Mouse (Mus musculus): ENCODE results near the gene Bcl11b. TPM values are rescaled to one million over a fixed set of nuclear protein-coding genes. Genes with fewer than 3 reads are reported as not detected.

Gene Bcl11b
- polyA plus RNA-seq, 1 experiment from 2014 or later: 0.05 TPM

DNA sequence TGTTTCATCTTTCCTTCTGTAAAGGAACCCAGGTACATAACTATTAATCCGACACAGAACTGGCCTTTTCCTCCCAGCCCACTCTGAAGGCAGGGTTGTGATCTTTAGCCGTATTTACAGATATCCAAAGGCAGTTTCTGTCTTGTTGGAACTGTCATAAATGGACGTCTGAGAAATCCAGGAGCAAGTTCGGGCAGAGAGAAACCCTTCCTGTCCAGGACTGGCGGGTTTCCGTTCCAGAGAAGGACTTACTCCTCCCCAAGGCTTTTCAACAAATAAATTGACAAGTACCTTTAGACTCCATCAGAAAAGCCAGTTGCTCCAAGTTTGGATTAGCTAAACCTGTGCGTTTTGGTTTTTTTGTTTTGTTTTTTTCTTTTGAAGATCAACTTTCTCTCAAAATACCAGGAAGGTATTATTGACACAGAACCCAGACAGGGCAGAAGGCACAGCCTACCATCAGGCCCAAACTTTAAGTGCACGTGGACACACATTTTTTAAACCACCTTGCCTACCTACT is 24.6 kb downstream of the Bcl11b start:
- Histone ChIP-seq H3K4me2 (no peak overlapping the region), H3K4me3 (replicated peaks) (no peak overlapping the region), H3K4me1 (replicated peaks) (peaks cover 10% of the 10 kb centered on the region; the same call in 1 of the 2 replicates), H3K27ac (replicated peaks) (no peak overlapping the region), H3K9ac (no peak overlapping the region), H3K27me3 (peaks cover 75% of the 10 kb centered on the region), H3K9me3 (replicated peaks) (no peaks in the 10 kb centered on the region), H3K36me3 (replicated peaks) (no peaks in the 10 kb centered on the region)
- WGBS (ENCODE audit: insufficient replicate concordance): 36% methylated on average over 8 of the region's 8 CpGs
- no peak for ATAC-seq (ENCODE audit: insufficient read depth)

DNA sequence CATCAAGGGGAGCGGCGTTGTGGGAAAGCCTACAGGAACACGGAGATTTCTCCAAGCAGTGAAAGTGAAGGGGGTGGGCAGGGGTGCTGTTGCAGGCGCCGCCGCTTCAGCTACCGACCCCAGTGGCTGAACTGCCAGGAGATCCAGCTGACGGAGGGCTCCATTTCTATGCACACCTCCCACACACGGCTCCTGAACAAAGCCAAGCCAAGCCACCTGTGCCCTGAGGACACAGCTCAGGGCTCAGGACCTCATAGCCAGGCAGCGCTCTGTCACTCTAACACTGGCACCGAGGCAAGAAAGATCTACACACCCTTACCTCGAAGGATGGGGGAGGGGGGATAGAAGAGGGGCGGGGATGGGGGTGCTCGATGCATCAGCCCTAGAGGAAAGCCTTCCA is 25.3 kb downstream of the Bcl11b start:
- H3K27ac ChIP-seq (replicated peaks): no peak overlapping the region
- no peak overlapping the region for H3K4me2 ChIP-seq
- 10% methylated on average over 14 of the region's 14 CpGs for WGBS (ENCODE audit: insufficient replicate concordance)
- peaks cover 81% of the 10 kb centered on the region for H3K27me3 ChIP-seq
- H3K9ac ChIP-seq: no peak overlapping the region
- H3K4me3 ChIP-seq (replicated peaks): no peak overlapping the region
- no peaks in the 10 kb centered on the region for H3K9me3 ChIP-seq (replicated peaks)
- H3K4me1 ChIP-seq (replicated peaks): peaks cover 10% of the 10 kb centered on the region; the same call in 1 of the 2 replicates
- no peak for ATAC-seq (ENCODE audit: insufficient read depth)
- H3K36me3 ChIP-seq (replicated peaks): no peaks in the 10 kb centered on the region

DNA sequence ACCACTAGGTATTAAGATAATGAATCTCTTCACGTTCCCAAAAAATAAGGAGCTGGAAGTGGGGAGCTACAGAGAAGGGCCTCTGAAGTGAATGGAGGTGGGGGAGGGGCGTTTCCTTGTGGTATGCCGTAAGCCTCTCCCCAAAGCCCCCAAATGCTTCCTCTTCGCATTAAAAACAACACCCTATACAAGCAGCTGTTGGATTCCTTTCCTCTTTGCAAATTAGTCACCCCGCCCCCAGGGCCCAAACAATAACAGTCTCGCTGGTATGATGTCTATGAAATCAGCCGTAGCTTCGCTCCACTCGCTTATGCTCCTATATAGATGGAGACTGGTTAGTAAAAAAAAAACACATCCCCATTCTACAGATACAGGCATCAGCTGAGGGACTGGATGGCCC is 25.9 kb downstream of the Bcl11b start:
- H3K27ac ChIP-seq (replicated peaks): no peak overlapping the region
- WGBS (ENCODE audit: insufficient replicate concordance): 4% methylated on average over 9 of the region's 9 CpGs
- H3K9ac ChIP-seq: no peak overlapping the region
- H3K27me3 ChIP-seq: peaks cover 84% of the 10 kb centered on the region
- ATAC-seq (ENCODE audit: insufficient read depth): no peak
- H3K36me3 ChIP-seq (replicated peaks): no peaks in the 10 kb centered on the region
- H3K4me2 ChIP-seq: no peak overlapping the region
- H3K4me1 ChIP-seq (replicated peaks): peaks cover 10% of the 10 kb centered on the region; the same call in 1 of the 2 replicates
- no peaks in the 10 kb centered on the region for H3K9me3 ChIP-seq (replicated peaks)
- H3K4me3 ChIP-seq (replicated peaks): no peak overlapping the region

DNA sequence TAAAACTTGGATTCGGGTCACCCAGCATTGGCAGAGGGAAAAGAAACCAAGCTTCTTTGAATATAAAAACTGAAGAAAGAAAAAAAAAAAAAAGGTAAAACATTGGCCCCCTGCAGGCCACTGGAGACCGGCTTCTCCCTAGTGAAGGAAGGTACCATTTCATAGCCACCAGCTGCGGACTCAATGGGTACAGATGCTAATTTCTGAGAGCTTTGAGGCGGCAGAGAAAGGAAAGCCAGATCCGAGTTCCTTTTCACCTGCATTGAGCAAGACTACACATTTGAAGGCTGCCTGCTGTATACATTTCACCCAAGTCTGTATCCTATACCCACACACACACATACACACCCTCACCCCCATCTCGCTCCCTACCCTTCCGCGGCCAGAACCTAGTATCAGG is 26.3 kb downstream of the Bcl11b start:
- ATAC-seq (ENCODE audit: insufficient read depth): no peak
- Histone ChIP-seq H3K27me3 (peaks cover 80% of the 10 kb centered on the region), H3K9ac (no peak overlapping the region), H3K4me2 (no peak overlapping the region), H3K4me3 (replicated peaks) (no peak overlapping the region), H3K9me3 (replicated peaks) (no peaks in the 10 kb centered on the region), H3K4me1 (replicated peaks) (peaks cover 10% of the 10 kb centered on the region; the same call in 1 of the 2 replicates), H3K27ac (replicated peaks) (no peak overlapping the region), H3K36me3 (replicated peaks) (no peaks in the 10 kb centered on the region)
- 18% methylated on average over 8 of the region's 8 CpGs for WGBS (ENCODE audit: insufficient replicate concordance)

DNA sequence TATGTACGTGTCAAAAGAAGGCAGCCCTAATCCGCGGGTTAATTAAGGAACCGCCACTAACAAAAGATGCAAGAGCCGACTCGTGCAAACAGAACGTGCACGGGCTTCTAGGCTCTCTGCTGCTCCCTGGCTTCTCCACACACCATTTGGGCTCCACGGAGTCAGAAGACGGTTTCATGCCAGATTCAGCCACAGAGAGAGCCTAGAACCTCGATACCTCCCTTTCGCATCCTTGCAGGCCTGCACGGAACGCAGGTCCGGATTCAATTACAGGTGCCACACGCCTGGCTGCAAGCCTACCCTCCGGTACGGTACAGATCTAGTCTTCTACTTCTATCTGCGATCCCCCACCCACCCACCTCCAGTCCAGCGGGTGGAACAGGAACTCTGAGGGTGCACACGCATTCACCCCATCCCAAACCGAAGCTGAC is 26.8 kb downstream of the Bcl11b start:
- WGBS (ENCODE audit: insufficient replicate concordance): 16% methylated on average over 22 of the region's 22 CpGs
- no peaks in the 10 kb centered on the region for H3K36me3 ChIP-seq (replicated peaks)
- H3K27me3 ChIP-seq: peaks cover 75% of the 10 kb centered on the region
- H3K4me1 ChIP-seq (replicated peaks): peaks cover 10% of the 10 kb centered on the region; the same call in 1 of the 2 replicates
- no peak overlapping the region for H3K9ac ChIP-seq
- no peaks in the 10 kb centered on the region for H3K9me3 ChIP-seq (replicated peaks)
- H3K27ac ChIP-seq (replicated peaks): no peak overlapping the region
- no peak for ATAC-seq (ENCODE audit: insufficient read depth)
- no peak overlapping the region for H3K4me3 ChIP-seq (replicated peaks)
- H3K4me2 ChIP-seq: no peak overlapping the region

DNA sequence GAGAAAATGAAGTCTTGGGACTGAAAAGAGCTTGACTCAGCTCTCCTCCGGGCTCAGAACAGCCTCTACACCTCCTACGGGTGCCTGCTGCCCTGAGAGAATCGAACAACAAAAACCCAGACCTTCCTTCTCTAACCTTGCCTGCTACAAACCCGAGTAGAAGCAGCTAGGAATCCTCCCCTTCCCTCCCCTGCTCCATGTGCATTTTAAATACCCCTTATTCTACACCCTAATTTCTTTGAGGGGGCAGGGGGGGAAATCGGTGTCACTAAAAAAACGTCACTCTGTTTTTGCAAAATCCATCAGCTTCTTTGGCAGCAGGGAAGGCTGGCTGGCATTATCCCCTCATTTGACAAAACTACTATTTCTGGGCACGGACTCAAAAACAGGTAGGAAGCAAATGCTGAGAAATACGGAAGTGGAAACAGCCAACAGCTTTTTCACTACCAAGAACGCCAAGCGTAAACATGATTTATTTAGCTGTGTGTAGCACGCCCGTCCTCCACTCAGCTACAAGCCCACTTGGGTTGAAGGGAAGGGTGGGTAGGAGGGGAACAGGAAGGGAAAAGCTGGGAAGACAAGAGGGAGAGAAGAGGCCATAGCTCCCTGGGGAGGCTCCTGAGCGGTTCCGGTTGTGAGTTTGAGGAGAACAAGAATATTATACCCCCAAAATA is 27.4 kb downstream of the Bcl11b start:
- 17% methylated on average over 14 of the region's 14 CpGs for whole genome bisulfite sequencing (ENCODE audit: insufficient replicate concordance)
- Histone ChIP-seq H3K27ac (replicated peaks) (no peak overlapping the region), H3K4me1 (replicated peaks) (peaks cover 10% of the 10 kb centered on the region; the same call in 1 of the 2 replicates), H3K4me2 (no peak overlapping the region), H3K4me3 (replicated peaks) (no peak overlapping the region), H3K36me3 (replicated peaks) (no peaks in the 10 kb centered on the region), H3K9ac (no peak overlapping the region), H3K27me3 (peaks cover 70% of the 10 kb centered on the region), H3K9me3 (replicated peaks) (no peaks in the 10 kb centered on the region)
- ATAC-seq (ENCODE audit: insufficient read depth): no peak

DNA sequence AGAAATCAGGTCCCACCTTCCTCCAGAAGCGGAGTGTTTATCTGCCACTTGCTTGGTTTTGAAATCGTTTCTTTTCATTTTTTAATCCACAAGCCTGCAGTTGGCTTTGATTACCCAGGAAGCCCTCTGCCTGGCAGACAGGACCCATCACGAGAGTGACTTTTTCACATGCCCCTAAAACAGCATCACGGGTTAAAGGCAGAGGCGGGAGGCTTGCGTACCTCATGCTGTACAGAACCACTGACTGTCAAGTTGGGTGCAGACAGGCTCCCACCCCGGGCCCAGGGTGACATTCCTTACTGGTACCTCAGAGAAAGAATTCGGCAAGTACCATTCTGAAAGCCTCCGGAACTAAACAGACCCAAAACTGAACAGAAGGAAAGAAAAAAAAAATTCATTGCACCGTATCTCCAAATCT is 27.9 kb downstream of the Bcl11b start:
- Histone ChIP-seq H3K27ac (replicated peaks) (no peak overlapping the region), H3K36me3 (replicated peaks) (no peaks in the 10 kb centered on the region), H3K4me1 (replicated peaks) (peaks cover 6% of the 10 kb centered on the region; the same call in 1 of the 2 replicates), H3K27me3 (peaks cover 64% of the 10 kb centered on the region), H3K4me2 (no peak overlapping the region), H3K4me3 (replicated peaks) (no peak overlapping the region), H3K9me3 (replicated peaks) (no peaks in the 10 kb centered on the region), H3K9ac (no peak overlapping the region)
- no peak for ATAC-seq (ENCODE audit: insufficient read depth)
- 56% methylated on average over 10 of the region's 10 CpGs for WGBS (ENCODE audit: insufficient replicate concordance)

DNA sequence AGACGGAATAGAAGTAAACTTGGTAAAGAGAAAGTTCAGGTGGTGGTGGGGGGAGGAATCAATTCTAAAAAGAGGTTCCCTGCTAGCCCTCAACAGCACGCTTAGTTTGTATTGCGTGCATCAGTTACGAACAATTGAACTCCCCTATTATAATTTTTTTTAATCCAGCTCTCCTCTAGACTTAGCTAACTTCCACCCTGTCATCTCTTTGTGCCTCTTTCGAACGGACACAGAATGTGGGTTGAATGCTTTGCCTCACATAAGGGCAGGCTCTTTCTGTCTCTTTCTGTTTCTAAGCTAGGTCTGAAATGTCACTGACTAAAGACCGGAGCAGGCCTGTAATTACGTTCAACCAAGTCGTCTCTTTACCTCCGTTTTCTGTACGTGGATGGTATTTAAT is 28.9 kb downstream of the Bcl11b start:
- H3K27me3 ChIP-seq: peaks cover 54% of the 10 kb centered on the region
- H3K9me3 ChIP-seq (replicated peaks): no peaks in the 10 kb centered on the region
- H3K4me1 ChIP-seq (replicated peaks): no peaks in the 10 kb centered on the region
- H3K4me2 ChIP-seq: no peak overlapping the region
- no peaks in the 10 kb centered on the region for H3K36me3 ChIP-seq (replicated peaks)
- 72% methylated on average over 11 of the region's 11 CpGs for WGBS (ENCODE audit: insufficient replicate concordance)
- no peak overlapping the region for H3K4me3 ChIP-seq (replicated peaks)
- H3K27ac ChIP-seq (replicated peaks): no peak overlapping the region
- H3K9ac ChIP-seq: no peak overlapping the region
- no peak for ATAC-seq (ENCODE audit: insufficient read depth)

DNA sequence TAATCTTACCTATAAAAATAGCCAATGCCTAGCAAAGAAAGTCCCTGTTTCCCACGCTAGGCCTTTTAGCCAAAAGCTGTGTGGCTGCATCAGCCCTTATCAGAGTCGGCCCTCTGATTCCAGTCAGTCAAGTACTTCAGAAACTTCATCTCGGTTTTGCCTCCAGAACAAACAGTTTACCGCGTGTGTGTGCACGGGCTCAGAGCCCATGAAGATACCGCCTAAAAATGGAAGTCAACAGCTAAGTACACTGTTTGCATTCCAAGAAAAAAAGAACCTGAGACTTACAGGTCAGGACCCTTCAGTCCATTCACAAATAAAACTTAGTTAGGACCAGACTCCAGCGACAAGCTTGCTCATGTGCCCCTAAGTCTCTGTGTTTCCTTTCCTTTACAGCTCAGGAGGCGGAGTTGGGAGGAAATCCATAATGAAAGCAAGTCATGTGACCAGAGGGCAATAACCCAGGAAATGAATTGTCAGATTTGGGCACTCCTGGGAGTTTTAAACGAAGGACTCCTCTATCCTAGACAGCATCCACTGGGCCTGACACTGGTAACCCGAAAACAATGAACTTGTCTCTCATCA is 29.8 kb downstream of the Bcl11b start:
- no peak for ATAC-seq (ENCODE audit: insufficient read depth)
- Histone ChIP-seq H3K27ac (replicated peaks) (no peak overlapping the region), H3K4me1 (replicated peaks) (no peaks in the 10 kb centered on the region), H3K4me2 (no peak overlapping the region), H3K4me3 (replicated peaks) (no peak overlapping the region), H3K9ac (no peak overlapping the region), H3K36me3 (replicated peaks) (no peaks in the 10 kb centered on the region), H3K27me3 (peaks cover 46% of the 10 kb centered on the region), H3K9me3 (replicated peaks) (no peaks in the 10 kb centered on the region)
- 42% methylated on average over 11 of the region's 11 CpGs for WGBS (ENCODE audit: insufficient replicate concordance)

DNA sequence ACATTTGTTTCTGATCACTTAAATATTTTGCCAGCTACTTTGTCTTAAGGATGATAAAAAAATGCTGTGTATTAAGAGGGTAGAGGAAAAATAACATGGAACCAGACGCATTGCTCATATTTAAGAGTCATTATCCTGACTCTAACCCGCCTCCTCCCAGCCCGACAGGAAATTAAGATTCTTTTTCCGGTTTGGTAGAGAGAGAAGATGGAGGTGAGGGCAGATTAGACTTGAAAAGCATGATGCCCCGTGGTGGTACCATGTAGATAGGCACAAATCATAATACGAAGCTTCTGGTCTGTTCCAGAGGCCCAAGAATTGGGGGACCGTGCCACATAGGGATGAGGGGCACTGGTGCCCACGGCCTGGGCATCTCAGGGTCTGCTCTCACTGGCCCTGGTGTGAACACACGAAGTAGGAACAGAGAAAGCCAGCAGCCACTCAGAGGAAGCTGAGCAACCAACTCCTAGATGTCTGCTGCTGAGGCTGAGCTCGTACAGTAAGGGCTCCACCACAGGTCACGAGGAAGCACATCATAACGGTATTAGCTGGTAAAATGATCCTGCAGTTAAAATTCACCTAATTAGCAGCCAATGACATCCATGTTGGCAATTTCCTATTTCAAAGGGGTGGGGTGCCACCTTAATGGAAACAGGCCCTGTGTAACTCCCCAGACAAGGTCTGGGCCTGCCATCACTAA is 32.2 kb downstream of the Bcl11b start:
- H3K36me3 ChIP-seq (replicated peaks): no peaks in the 10 kb centered on the region
- no peak overlapping the region for H3K4me3 ChIP-seq (replicated peaks)
- H3K27ac ChIP-seq (replicated peaks): no peak overlapping the region
- 50% methylated on average over 12 of the region's 12 CpGs for WGBS (ENCODE audit: insufficient replicate concordance)
- H3K4me1 ChIP-seq (replicated peaks): no peaks in the 10 kb centered on the region
- peaks cover 22% of the 10 kb centered on the region for H3K27me3 ChIP-seq
- no peak for ATAC-seq (ENCODE audit: insufficient read depth)
- no peaks in the 10 kb centered on the region for H3K9me3 ChIP-seq (replicated peaks)
- H3K4me2 ChIP-seq: no peak overlapping the region
- no peak overlapping the region for H3K9ac ChIP-seq

DNA sequence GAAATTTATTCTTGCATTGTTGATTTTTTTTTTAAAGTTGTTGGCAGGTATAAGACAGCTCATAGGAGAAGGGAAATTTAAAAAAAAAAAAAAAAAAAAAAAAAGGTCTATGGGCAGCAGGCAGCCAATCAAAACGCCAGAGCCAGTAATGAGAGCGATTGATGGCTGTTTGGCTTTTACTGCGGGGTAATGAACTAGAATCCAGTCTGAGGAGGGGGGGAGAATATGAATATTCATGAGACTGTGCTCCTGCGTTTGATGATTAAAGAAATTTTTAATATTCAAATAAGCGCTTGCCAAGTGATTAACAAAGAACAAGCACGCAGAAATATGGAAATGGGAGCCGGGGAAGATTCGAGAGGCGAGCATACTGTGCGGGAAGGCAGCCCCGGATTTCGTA is 32.8 kb downstream of the Bcl11b start:
- Histone ChIP-seq H3K27ac (replicated peaks) (no peak overlapping the region), H3K9ac (no peak overlapping the region), H3K36me3 (replicated peaks) (no peaks in the 10 kb centered on the region), H3K4me2 (no peak overlapping the region), H3K9me3 (replicated peaks) (no peaks in the 10 kb centered on the region), H3K4me1 (replicated peaks) (no peaks in the 10 kb centered on the region), H3K27me3 (peaks cover 16% of the 10 kb centered on the region), H3K4me3 (replicated peaks) (no peak overlapping the region)
- ATAC-seq (ENCODE audit: insufficient read depth): no peak
- 35% methylated on average over 12 of the region's 12 CpGs for WGBS (ENCODE audit: insufficient replicate concordance)
